Mouse (Mus musculus): ENCODE results near the gene Rnf26. TPM values are rescaled to one million over a fixed set of nuclear protein-coding genes. Genes with fewer than 3 reads are reported as not detected.

The Rnf26 gene
- total RNA-seq, 2 experiments from 2014 or later: 19.3 to 55.6 TPM

- peak; percentile 92 for ATAC-seq (replicated peaks; ENCODE audit: poor library complexity, severe bottlenecking)
These were observed 18.6 kb downstream of the Rnf26 start for GRCm38 (mm10) chr9:44094737-44095136.

GRCm38 (mm10) chr9:44093612-44094503 lies 19.5 kb downstream of the Rnf26 start:
- peak; percentile 42 for ATAC-seq (replicated peaks; ENCODE audit: poor library complexity, severe bottlenecking)

- peak; percentile 65 for ATAC-seq (replicated peaks; ENCODE audit: poor library complexity, severe bottlenecking)
These were observed 24.3 kb downstream of the Rnf26 start for GRCm38 (mm10) chr9:44088877-44089608.

GRCm38 (mm10) chr9:44087761-44088455 lies 25.4 kb downstream of the Rnf26 start:
- ATAC-seq (replicated peaks; ENCODE audit: poor library complexity, severe bottlenecking): peak; percentile 26

- ATAC-seq (replicated peaks; ENCODE audit: poor library complexity, severe bottlenecking): no peak
These were observed 26.4 kb downstream of the Rnf26 start for GRCm38 (mm10) chr9:44086960-44087359.

- no peak for ATAC-seq (replicated peaks; ENCODE audit: poor library complexity, severe bottlenecking)
These were observed 27.3 kb downstream of the Rnf26 start for GRCm38 (mm10) chr9:44085741-44086665.

- no peak for ATAC-seq (replicated peaks; ENCODE audit: poor library complexity, severe bottlenecking)
These were observed 28.0 kb downstream of the Rnf26 start for GRCm38 (mm10) chr9:44085276-44085675.

- peak; percentile 51 for ATAC-seq (replicated peaks; ENCODE audit: poor library complexity, severe bottlenecking)
These were observed 28.6 kb downstream of the Rnf26 start for GRCm38 (mm10) chr9:44084659-44085229.

GRCm38 (mm10) chr9:44084236-44084635 lies 29.1 kb downstream of the Rnf26 start:
- no peak for ATAC-seq (replicated peaks; ENCODE audit: poor library complexity, severe bottlenecking)

- no peak for ATAC-seq (replicated peaks; ENCODE audit: poor library complexity, severe bottlenecking)
These were observed 29.8 kb downstream of the Rnf26 start for GRCm38 (mm10) chr9:44083392-44084121.

GRCm38 (mm10) chr9:44082266-44082665 lies 31.1 kb downstream of the Rnf26 start:
- ATAC-seq (replicated peaks; ENCODE audit: poor library complexity, severe bottlenecking): no peak

- ATAC-seq (replicated peaks; ENCODE audit: poor library complexity, severe bottlenecking): no peak
These were observed 31.7 kb downstream of the Rnf26 start for GRCm38 (mm10) chr9:44081581-44081980.

GRCm38 (mm10) chr9:44080953-44081352 lies 32.4 kb downstream of the Rnf26 start:
- peak; percentile 38 for ATAC-seq (replicated peaks; ENCODE audit: poor library complexity, severe bottlenecking)

GRCm38 (mm10) chr9:44079997-44080780 lies 33.1 kb downstream of the Rnf26 start:
- no peak for ATAC-seq (replicated peaks; ENCODE audit: poor library complexity, severe bottlenecking)

- ATAC-seq (replicated peaks; ENCODE audit: poor library complexity, severe bottlenecking): no peak
These were observed 34.2 kb downstream of the Rnf26 start for GRCm38 (mm10) chr9:44078955-44079756.

GRCm38 (mm10) chr9:44078136-44078797 lies 35.0 kb downstream of the Rnf26 start:
- ATAC-seq (replicated peaks; ENCODE audit: poor library complexity, severe bottlenecking): no peak
